Mouse (Mus musculus): ENCODE data around the gene Mmgt1.

Mmgt1 gene

GRCm38 (mm10) chrX:56597887-56598640 is at the start of gene Mmgt1:
Gene Mmgt1, minus strand, starts transcription at chrX:56598069.
- peak; percentile 89 for DNase-seq (ENCODE audit: low spot score)

GRCm38 (mm10) chrX:56640066-56640465 is 42.2 kb upstream of the Mmgt1 start:
- DNase-seq (ENCODE audit: low spot score) = no peak

- DNase-seq (ENCODE audit: low spot score) = no peak
These were observed 38.3 kb upstream of the Mmgt1 start for GRCm38 (mm10) chrX:56636185-56636584.

- no peak for DNase-seq (ENCODE audit: low spot score)
These were observed 17.4 kb upstream of the Mmgt1 start for GRCm38 (mm10) chrX:56615236-56615635.

GRCm38 (mm10) chrX:56610318-56610694 is 12.4 kb upstream of the Mmgt1 start:
- DNase-seq (ENCODE audit: low spot score) = no peak

GRCm38 (mm10) chrX:56609623-56610317 is 11.9 kb upstream of the Mmgt1 start, which contains the start of gene Slc9a6:
Gene Slc9a6, plus strand, starts transcription at chrX:56609757.
- DNase-seq (ENCODE audit: low spot score) = peak; percentile 78

GRCm38 (mm10) chrX:56609285-56609622 is 11.4 kb upstream of the Mmgt1 start:
- DNase-seq (ENCODE audit: low spot score) = no peak

GRCm38 (mm10) chrX:56607032-56607710 is 9.3 kb upstream of the Mmgt1 start:
- DNase-seq (ENCODE audit: low spot score) = no peak

- no peak for DNase-seq (ENCODE audit: low spot score)
These were observed 8.7 kb upstream of the Mmgt1 start for GRCm38 (mm10) chrX:56606536-56606935.

GRCm38 (mm10) chrX:56597219-56597886 is 516 bp downstream of the Mmgt1 start:
- DNase-seq (ENCODE audit: low spot score) = no peak

- DNase-seq (ENCODE audit: low spot score) = no peak
These were observed 19.7 kb downstream of the Mmgt1 start for GRCm38 (mm10) chrX:56578200-56578599.

- peak; percentile 14 for DNase-seq (ENCODE audit: low spot score)
These were observed 25.4 kb downstream of the Mmgt1 start for GRCm38 (mm10) chrX:56572465-56572864.

- no peak for DNase-seq (ENCODE audit: low spot score)
These were observed 44.3 kb downstream of the Mmgt1 start for GRCm38 (mm10) chrX:56553584-56553983.

- no peak for DNase-seq (ENCODE audit: low spot score)
These were observed 48.4 kb downstream of the Mmgt1 start, which contains the start of gene Gm648 for GRCm38 (mm10) chrX:56549506-56549905. Gene Gm648, minus strand, starts transcription at chrX:56549606.

GRCm38 (mm10) chrX:56537162-56537561 is 60.7 kb downstream of the Mmgt1 start:
- no peak for DNase-seq (ENCODE audit: low spot score)
